Mouse (Mus musculus) gastrocnemius, postnatal 25 days (tissue): ENCODE results near the gene Izumo1. TPM values are rescaled to one million over a fixed set of nuclear protein-coding genes. Genes with fewer than 3 reads are reported as not detected.
A peak's percentile ranks its signal among the peaks of the same experiment; 100 is the strongest.

Source experiments
- DNase-seq: peaks from one replicate; pipeline ENCODE4 v3.0.0; 2022
- total RNA-seq, 2 experiments: library from RNA; stranded (reverse); gene quantifications; 1 replicate in 1 of 2; 2 replicates in 1 of 2; pipeline ENCODE4 v1.2.3; 2021

The Izumo1 gene
- total RNA-seq, 2 experiments from 2014 or later: not detected

- no peak for DNase-seq
These were observed 3.3 kb upstream of the Izumo1 start for GRCm38 (mm10) chr7:45618316-45618715.

GRCm38 (mm10) chr7:45619592-45619991 lies 2.0 kb upstream of the Izumo1 start:
- no peak for DNase-seq

- DNase-seq: no peak
These were observed 1.9 kb downstream of the Izumo1 start for GRCm38 (mm10) chr7:45623507-45623906.

- no peak for DNase-seq
These were observed 3.1 kb downstream of the Izumo1 start for GRCm38 (mm10) chr7:45624718-45625117.

GRCm38 (mm10) chr7:45625481-45625880 lies 3.9 kb downstream of the Izumo1 start:
- DNase-seq: no peak

- no peak for DNase-seq
These were observed 5.0 kb downstream of the Izumo1 start for GRCm38 (mm10) chr7:45626571-45627076.

GRCm38 (mm10) chr7:45627261-45627660 lies 5.7 kb downstream of the Izumo1 start, which contains the start of gene Rasip1:
Gene Rasip1 (plus strand): TSS chr7:45627488.
- no peak for DNase-seq

- peak; percentile 85 for DNase-seq
These were observed 7.0 kb downstream of the Izumo1 start for GRCm38 (mm10) chr7:45628364-45629294.

- no peak for DNase-seq
These were observed 8.7 kb downstream of the Izumo1 start for GRCm38 (mm10) chr7:45630064-45630907.

- DNase-seq: no peak
These were observed 10.9 kb downstream of the Izumo1 start for GRCm38 (mm10) chr7:45632499-45632898.

GRCm38 (mm10) chr7:45634946-45635681 lies 13.5 kb downstream of the Izumo1 start:
- DNase-seq: no peak

GRCm38 (mm10) chr7:45635711-45636688 lies 14.4 kb downstream of the Izumo1 start:
- no peak for DNase-seq

- no peak for DNase-seq
These were observed 16.1 kb downstream of the Izumo1 start for GRCm38 (mm10) chr7:45637710-45638109.

GRCm38 (mm10) chr7:45638623-45639401 lies 17.2 kb downstream of the Izumo1 start:
- DNase-seq: peak; percentile 96

GRCm38 (mm10) chr7:45639561-45640027 lies 18.0 kb downstream of the Izumo1 start, which contains the start of gene Mamstr:
Gene Mamstr (plus strand): TSS chr7:45639977.
- DNase-seq: peak; percentile 90

GRCm38 (mm10) chr7:45640191-45640957 lies 18.8 kb downstream of the Izumo1 start:
- DNase-seq: peak; percentile 56

- DNase-seq: peak; percentile 83
These were observed 19.9 kb downstream of the Izumo1 start for GRCm38 (mm10) chr7:45641391-45642040.

GRCm38 (mm10) chr7:45642083-45642482 lies 20.5 kb downstream of the Izumo1 start:
- peak; percentile 36 for DNase-seq
